Mouse (Mus musculus): ENCODE measurements at regions not wholly inside any gene's neighbourhood (a gene's known extent, or its start where the extent isn't known, plus 50 kb on each side); places are given as distances from the start of the nearest gene placed in this dataset.
A peak's percentile ranks its signal among the peaks of the same experiment; 100 is the strongest.

DNA sequence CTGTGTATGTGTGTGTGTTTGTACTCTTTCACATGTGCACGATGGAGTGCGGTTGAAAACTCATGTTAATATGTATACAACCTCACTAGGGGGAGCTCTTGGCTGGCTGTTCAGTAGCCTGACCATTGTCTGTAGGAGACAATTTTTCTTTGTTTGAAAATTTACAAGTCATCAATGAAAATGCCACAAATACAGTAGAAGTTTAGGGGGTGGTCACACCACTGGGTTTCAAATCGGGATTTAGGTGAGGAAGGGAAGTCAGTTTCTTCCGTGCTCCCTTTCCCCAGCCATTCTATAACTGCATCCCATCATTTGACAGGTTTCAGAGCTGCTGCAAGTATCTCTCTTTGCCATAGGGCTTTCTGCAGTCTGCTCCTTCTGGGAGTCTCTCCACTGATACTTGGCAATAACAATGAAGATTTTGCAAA, 366.9 kb upstream of the Fam92a start:
- DNase-seq (ENCODE audit: low spot score in 2 of 2) = peak; percentile 18

DNA sequence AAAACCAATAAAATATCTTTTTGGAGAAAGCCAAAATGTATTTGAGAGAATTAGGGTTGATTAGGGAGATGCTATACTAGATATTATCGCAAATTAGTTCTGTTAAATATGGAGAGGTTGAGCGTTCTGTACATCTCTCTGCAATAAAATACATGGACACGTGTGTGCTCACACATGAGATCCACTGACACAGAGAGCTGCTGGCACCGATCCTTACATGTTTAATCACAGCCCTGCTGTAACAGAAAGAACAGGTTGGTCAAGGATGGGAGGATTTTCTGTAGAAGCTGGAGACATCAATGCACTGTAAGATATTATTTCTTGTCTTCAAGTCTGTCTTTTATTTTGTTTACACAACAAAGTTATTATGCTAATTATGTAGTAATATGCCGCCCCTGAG, 366.2 kb upstream of the Fam92a start:
- DNase-seq (ENCODE audit: low spot score in 2 of 2) = no peak

DNA sequence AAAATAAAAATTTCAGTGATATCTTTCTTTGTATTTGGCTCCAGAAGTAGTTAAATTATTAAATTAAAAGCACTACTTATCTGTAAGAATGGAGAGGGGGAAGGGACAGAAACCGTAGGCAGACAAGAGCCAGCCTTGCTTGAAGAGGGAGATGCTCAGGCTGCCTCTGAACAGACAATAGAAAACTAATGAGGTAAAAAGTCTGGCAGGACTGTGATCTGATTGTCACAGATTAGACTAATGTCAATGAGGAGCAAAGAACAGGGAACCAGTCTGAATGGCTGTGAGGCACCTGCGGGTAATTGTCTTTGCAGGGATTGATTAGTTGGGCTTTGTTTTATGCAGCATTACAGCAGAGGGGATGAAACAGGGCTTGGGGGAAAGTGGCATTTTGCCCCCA, 362.3 kb upstream of the Fam92a start:
- DNase-seq (ENCODE audit: low spot score in 2 of 2) = no peak

DNA sequence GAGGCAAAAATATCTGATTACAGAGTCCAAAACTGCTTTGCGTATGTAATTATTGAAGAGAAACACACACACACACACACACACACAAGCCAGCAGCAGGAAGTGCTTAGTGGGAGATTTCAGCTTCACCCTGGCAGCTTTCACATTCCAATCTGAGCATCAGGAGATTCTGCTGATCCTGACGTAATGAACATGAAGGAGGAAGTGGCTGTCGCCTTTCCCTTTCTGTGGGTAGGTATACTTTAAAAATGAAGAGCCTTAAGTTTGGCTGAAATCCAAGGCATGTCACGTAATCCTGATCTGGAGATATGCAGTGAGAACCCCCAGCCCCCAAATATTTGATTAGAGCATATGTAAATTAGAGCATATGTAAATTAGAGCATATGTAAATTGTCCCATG, 361.1 kb upstream of the Fam92a start:
- no peak for DNase-seq (ENCODE audit: low spot score in 2 of 2)

DNA sequence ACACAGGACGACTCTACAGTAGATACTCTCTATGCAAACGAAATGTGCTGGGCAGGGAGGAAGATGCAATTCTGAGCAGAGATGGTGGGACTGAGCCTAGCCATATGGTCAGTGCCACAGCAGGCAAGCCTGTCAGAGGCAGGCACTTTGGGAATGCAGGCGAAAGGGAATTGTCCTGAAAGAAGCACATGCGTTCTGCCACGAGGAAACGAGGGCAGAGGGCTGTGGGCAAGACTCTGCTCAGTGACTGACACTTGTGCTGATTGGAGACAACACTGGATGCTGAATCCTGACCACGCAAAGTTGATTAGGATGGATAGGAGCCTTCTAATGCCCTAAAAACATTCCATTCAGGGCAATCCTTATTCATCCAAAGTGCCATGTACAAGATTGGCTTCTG, 350.5 kb upstream of the Fam92a start:
- no peak for DNase-seq (ENCODE audit: low spot score in 2 of 2)

DNA sequence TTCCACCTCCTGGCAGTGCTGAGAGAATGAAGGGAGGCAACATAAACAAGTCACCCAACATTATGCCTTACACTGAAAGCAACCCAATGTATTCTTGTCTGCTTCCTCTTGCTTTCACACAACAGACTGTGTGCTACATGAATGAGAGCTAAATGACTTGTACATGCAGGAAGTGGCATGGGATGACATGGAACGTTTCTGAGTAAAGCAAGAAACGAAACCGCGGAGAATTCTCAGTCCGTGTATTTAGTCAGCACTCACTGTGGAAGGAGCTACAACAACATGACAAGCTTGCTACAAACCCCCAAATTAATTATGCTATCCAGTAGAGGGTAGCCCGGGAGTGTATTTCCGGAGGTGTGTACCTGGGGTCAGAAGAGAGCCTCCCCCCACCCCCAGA, 349.4 kb upstream of the Fam92a start:
- no peak for DNase-seq (ENCODE audit: low spot score in 2 of 2)

DNA sequence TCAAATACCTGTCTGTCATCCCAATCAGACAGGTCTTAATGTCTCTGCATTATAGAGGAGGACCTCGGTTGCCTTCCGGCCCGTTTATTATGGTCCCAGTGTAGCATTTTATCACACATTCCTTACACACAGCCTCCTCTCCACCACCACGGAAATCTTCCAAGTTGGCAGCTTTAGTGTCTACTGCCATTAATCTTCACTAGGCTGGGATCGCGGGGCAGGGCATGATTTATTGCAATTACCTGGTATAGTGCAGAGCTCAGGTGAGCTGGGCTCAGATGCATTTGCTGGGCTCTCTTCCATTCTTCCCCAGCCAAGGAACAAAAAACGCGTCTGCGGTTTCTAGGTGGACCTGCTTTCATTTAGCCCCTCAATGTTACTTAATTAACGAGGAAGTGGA, 344.7 kb upstream of the Fam92a start:
- DNase-seq (ENCODE audit: low spot score in 2 of 2) = no peak

DNA sequence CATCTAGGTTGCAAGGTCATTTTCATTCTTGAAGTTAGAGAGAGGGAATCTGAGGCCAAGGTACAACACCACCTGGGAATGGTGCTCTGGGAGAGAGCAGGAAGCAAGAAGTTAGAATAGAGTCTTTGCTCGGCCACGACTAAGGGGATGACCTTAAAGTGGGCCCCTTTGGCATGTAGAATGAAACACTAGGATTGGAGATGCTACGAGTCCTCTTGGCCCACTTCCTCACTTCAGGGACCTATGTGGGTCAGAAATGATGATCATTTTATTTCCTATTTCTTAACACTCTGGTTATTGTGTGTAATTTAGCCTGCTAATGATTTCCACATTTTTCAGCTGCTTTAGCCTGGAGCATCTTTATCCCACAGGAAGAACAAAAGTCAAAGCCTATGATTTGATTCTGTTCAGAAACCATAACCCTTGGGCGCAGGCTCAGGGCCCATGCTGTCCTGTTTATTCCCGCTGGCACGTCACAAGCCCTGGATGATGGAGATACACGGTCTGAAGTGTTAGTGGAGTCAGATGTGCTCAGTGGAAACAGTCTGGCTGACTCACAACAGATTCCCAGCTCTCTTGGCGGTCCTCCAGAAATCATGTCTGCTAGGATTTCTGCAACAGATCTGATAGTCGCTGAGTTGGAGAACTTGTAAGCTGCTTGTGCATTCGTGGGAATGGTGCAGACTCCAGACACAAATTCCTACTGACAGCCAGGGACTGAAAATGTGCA, 340.0 kb upstream of the Fam92a start:
- DNase-seq (ENCODE audit: low spot score in 2 of 2) = peak; percentile 82 to 88

DNA sequence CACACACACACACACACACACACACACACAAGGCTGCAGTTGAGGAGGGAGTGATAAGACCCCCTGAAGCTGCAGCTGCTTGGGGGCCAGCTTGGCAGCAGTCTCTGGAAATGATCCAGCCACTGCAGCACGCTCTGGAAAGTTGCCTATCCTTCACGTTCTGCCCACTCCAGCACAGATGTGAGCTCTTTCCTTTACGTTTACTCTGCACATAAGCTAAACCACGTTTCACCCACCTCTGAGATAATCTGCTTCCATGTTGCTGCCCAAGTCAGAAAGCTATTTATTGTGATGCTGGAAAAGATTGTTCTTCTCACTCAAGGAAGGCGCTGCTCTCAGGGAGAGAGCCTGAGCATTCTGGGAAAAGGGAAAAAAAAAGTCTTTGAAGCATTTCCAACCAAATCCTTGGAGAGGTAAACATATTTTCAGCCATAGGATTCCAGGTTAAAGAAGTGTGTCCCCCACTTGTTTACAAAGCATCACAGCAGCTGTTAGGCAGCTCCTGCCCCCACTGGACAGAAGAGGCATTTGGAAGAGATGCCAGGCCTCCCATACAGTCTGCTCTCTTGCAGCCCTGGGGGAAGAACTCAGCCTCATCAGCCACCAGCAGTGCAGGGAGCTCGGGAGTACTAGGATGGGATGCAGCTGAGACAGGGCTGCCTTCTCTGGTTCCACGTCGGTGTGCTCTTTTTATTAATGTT, 335.2 kb upstream of the Fam92a start:
- no peak for DNase-seq (ENCODE audit: low spot score in 2 of 2)

DNA sequence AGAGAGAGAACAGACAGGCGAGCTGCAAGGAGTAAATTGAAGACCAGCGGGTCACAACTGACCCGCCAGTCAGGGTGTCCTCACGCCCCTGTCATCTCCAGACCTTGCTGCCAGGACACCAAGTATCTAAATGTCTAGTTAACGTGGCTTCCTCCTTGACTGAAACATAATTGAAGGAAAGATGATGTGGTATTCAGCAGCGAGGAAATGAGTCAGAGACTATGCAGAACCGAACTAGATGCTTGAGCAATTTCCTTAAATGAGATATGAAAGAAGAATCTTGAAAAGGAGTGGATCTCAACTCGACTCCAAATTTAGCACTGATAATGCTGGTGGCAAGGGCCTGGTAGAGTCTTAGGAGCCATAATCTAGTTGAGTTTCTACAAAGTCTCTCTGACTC, 329.3 kb upstream of the Fam92a start:
- no peak for DNase-seq (ENCODE audit: low spot score in 2 of 2)

DNA sequence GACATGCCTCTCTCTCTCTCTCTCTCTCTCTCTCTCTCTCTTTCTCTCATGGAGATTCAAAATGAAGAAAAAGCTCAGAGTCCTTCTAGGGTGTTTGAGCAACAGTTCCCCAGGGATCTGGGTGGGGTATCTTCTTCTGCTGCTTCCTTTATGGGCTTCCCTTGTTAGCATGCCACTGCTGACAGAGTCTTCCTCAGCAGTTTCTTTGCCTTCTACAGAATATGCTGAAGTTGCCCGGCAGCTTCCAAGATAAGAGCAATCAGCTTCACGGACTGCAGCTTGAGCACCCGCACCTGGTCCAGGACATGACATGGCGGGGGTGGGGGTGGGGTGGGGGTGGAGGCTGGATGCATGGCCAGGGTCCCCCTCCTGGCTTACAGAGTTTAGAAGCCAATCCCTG, 326.6 kb upstream of the Fam92a start:
- no peak for DNase-seq (ENCODE audit: low spot score in 2 of 2)

DNA sequence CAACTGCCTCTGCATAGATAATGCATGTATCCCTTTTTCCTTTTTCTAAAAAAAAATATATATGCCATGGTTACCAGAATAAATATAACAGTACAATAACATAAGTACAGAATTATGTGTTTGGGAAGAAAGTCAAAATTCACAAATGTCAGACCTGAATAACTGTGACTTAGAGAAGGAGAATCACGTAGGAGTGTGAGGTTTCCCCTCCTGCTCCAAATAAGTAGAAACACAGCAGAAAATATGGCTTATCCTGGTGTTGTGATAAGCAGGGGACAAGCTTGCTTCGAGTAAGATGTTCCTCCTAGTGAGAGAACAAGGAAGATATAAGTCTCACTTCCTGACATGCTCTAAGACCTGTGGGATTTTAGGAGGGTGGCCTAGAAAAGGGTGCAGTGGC, 320.7 kb upstream of the Fam92a start:
- no peak for DNase-seq (ENCODE audit: low spot score in 2 of 2)

DNA sequence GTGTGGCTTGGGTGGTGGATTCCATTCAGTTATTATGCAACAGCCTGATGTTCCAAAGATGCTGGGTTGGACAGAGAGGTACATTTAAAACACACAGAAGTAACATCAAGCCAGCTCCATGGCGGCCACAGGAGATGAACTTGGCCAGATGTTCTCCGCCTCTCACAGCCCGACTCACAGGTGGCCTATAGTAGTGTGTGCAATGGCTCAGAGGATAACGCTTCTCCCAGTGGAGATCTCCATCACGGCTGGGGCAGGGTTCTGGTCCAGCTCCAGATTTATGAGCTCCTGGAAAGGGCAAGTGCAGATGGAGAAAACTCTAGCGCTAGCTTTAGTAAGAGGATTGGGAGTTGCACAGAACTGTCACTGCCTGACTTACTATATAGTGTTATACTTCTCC, 319.5 kb upstream of the Fam92a start:
- DNase-seq (ENCODE audit: low spot score in 2 of 2) = no peak

DNA sequence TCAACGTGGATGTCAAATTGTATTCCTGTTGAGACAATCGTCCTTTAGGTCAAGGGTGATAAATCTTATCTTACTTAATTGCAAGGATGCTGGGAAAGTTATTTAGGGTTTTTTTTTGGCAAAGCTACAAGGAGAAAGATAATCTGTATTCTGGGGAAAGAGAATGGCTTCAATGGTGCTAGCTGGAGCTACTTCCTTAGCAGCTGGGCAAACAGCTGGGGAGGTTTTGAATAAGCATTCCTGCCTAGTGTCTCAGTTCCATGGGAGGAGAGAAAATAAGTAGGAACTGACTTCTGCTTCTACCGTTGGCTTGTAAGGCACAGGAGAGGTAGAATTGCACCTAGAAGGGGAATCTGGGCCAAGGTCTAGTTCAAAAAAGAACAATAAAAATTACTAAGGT, 318.3 kb upstream of the Fam92a start:
- no peak for DNase-seq (ENCODE audit: low spot score in 2 of 2)

DNA sequence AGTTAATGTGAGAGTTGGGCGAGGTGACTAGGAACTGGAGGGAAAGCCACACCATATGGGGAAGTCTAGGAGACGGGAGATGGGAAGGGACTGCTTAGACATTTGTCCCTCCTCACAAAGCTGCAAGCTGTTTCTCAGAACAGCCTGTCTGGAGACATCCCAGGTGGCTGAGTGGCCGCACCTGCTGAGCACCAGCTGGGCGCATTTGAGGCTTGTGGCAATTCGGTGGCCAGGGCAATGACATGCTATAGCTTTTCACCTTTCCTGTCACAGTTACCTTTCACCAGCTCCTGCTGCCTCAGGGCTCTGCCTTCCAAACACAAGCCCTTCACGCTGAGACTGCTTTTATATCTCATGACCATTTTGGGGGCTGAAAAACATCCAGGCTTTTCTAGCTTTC, 317.5 kb upstream of the Fam92a start:
- no peak for DNase-seq (ENCODE audit: low spot score in 2 of 2)

DNA sequence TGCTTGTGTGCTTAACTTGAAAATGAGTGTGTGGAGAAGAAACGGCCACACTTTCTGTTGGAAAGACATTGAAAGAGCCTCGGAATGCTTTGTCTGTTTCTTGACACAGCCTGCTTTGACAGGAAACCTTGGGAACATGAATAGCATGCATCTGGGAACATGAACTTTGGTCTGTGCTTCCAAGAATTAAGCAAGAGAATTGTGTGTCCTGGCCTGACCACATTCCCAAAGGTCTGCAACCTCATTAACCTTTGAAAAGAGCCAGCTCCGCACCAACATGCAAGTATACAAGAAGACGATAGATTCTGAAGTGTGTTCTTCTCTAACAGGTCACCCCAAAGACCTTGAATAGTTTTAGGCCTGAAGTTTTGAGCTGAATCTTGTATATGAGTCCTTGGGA, 309.7 kb upstream of the Fam92a start:
- no peak for DNase-seq (ENCODE audit: low spot score in 2 of 2)

DNA sequence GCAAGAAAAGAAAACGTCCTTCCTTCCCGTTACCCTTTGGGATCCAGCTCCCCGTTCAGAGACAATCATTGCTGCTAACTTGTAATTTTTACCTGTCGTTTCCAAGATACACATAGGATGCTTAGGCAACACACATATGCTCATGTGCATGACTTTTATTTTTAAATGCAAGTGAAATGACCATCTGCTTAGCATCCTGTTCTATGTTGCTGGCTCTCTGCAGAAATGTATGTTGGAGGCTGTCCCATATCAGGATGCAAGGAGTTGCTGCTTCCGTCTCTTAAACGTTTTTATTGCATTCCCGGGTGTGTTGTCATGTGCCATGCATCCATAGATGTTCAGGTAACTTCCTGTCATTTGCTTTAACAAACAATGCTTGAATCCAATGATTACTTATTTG, 304.9 kb upstream of the Fam92a start:
- no peak for DNase-seq (ENCODE audit: low spot score in 2 of 2)

DNA sequence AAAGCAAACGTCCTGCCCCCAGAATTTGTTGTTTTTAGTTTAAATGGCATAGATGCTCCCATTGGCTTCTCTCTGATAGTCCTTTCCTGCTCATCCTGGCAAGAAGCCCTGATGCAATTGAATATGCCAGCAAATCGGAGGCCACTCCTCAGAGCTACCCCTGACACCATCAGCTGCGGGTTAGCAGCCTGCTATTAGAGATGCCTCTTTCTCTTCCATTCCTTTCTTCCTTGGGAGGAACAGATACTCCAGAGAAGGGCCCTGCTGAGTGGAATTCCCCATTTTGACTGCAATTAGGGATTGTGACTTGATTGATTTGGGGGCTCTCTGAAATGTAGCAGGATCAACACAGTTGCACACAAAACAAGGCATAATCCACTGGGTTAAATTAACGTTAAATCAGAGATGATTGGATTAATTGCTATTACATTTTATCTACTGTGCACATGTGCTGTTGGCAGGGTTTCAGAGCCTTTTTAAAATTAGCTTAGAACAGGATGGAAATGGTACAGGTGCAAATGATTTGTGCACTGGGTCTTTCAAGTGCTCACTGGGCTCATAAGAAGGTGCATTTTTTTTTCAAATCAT, 303.3 kb upstream of the Fam92a start:
- DNase-seq (ENCODE audit: low spot score in 2 of 2) = no peak

DNA sequence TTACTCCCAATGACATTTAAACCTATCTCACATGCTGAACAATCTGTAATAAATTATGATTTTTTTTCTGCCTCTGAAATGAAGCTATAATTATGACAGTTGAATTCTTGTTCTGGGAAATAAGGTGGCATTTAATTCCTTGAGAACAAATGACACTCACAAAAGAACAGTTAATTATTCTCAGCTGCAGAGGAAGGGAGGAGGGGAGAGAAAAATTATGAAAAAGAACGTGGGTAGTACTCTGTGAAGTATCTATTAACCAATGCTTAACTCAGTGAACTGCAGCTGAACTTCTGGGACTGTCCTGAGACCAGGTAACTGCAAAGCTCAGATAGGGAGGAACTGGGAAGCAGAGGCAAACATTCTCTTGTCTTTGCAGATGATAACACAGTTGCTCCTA, 302.6 kb upstream of the Fam92a start:
- no peak for DNase-seq (ENCODE audit: low spot score in 2 of 2)

DNA sequence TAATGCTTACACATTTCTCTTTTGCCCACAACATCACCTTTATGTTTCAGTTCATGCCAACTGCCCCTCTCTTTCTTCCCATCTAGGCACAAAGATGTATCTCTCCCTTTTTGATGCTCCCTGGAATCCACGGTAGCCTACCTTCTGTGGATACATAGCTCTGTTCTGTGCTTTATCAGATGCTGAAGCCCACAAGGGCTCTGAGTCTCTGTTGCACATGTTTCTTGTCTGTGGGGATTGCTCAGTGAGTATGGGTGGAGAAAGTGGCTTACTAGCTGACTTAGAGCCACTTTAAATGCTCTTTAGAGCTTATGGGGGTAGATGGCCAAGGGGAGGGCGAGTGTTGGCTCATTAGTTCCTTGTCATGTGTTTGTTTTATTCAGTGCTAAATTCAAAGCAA, 289.9 kb upstream of the Fam92a start:
- no peak for DNase-seq (ENCODE audit: low spot score in 2 of 2)

DNA sequence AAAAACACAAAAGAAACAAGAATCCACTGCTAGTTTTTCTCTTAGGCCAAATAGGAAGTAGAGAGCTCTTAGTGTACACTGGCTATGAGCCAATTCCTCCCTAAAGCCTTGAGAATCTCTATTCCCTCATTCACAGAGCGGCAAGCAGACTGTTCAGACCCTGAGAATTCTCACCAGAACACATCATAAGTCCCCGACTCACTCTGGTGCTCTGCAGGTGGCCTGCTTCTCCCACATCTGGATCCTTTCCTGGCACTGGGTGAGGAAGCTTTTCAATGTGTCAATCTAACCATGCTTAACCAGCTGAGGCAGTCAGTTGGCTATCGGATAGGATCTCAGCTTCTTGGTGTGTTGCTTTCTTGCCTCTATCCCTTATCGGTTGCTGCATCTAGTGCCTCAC, 289.4 kb upstream of the Fam92a start:
- no peak for DNase-seq (ENCODE audit: low spot score in 2 of 2)

DNA sequence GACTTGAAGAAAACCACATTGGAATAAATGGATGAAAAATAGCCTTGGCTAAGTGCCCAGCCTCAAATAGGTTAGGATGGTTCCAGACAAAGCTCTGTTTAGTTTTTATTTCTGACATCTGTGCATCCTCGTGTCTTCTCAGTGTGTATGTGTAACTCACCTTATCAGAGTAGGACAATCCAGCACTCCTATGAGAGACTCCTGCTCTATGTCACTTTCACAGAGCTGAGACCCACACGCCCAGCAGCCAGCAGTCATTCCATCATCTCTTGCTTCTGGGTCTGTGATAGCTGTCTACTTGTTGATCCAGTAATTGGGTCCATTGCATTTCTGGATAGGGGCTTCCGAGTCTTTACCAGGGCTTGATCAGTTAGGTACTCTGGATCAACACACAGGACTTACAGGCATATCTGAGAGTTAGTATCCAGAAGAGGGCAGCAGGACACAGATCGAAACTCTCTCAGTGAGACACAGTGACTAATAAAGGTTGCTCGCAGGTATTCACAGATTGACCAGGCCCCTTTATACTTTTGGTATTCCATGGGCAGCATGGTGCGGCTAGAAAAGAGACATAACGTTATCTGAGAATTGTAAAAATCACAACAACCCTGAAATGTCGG, 286.3 kb upstream of the Fam92a start:
- no peak for DNase-seq (ENCODE audit: low spot score in 2 of 2)

DNA sequence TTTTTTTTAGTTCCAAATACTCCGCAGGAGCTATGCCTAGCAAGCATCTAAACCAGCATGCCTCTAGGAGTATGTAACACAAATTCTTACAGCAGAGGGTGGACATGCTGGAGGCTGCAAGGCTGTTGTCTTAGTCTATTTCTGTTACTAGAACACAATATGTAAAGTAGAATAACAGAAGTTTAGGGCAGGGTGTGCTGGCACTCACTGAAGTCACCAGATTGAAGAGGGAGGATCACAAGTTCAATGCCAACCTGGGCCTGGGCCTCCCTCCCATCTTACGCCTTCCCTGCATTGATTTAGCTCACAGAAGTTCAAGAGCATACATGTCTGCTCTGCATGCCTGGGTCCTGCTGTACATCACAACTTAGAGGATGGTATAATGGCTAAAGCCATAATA, 280.3 kb upstream of the Fam92a start:
- peak in 1 of 2 experiments; percentile 30 for DNase-seq (ENCODE audit: low spot score in 2 of 2)

Measured in right cerebral cortex, postnatal 36 days (tissue).